Mouse (Mus musculus): Measurements from ENCODE around the gene Bin2.

DNA sequence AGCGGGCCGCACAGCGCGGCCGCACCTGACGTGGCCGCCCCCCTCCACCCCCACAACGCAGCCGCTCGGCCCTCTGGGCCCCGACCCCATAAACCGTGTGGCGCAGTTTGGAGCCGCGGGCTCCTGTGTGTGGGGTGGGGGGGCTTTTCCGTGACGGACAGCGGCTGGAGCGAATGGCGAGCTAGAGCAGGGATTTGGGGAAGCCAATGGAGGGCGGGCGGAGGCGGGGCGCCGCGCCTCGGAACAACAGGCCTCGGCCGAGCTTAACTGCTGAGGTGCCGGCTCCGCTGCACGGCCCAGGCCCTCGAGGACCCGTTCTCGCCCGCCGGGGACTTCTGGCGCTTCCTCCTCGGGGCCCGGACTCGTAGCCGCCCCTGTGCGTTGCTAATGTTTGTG lies 53.5 kb downstream of the Bin2 start:
- TF ChIP-seq CTCF (conservative IDR thresholded peaks at IDR 0.05; ENCODE audit: low read length): no peak
- no peak for TF ChIP-seq POU5F1 (IDR thresholded peaks at IDR 0.05; ENCODE audit: borderline replicate concordance, low read length)
- TF ChIP-seq NANOG (IDR thresholded peaks at IDR 0.05; ENCODE audit: borderline replicate concordance, low read length): no peak

All from E14TG2a.4 (cell line).